Comparison of ENCODE assay signal across 8 mouse cellular contexts in genomic region chr2:104741896-104742740, GRCm38 (mm10). TPM values are rescaled to one million over a fixed set of nuclear protein-coding genes. Genes with fewer than 3 reads are reported as not detected.
DNase-seq lines count a peak whose midpoint lies in the region; ATAC-seq and TF ChIP-seq lines count a peak whose summit lies in the region.

No protein-coding gene starts in this region.

- peak overlapping the region; percentile 67 for H3K4me3 ChIP-seq in testis, adult 2 months (ENCODE audit: control insufficient read depth, low read depth, low read length)
- H3K4me3 ChIP-seq in forebrain, embryonic 13.5 days, result peak overlapping the region; percentile 58
- peak overlapping the region; percentile 67 for H3K4me3 ChIP-seq in liver, embryonic 13.5 days (replicated peaks)

- peak overlapping the region; percentile 72 for H3K9ac ChIP-seq in forebrain, embryonic 13.5 days
- H3K9ac ChIP-seq in liver, embryonic 13.5 days, result peak overlapping the region; percentile 73

- peaks cover 11% of the 10 kb centered on the region for H3K4me1 ChIP-seq in testis, adult 2 months (ENCODE audit: control insufficient read depth, insufficient read depth, low read length)
- H3K4me1 ChIP-seq in forebrain, embryonic 13.5 days, result peaks cover 28% of the 10 kb centered on the region
- H3K4me1 ChIP-seq in liver, embryonic 13.5 days (replicated peaks), result peaks cover 2% of the 10 kb centered on the region; the same call in 1 of the 2 replicates

- no peaks in the 10 kb centered on the region for H3K36me3 ChIP-seq in testis, adult 2 months (ENCODE audit: control insufficient read depth, insufficient read depth, low read length)
- H3K36me3 ChIP-seq in forebrain, embryonic 13.5 days (ENCODE audit: poor library complexity, severe bottlenecking), result no peaks in the 10 kb centered on the region
- H3K36me3 ChIP-seq in liver, embryonic 13.5 days, result no peaks in the 10 kb centered on the region
- H3K36me3 ChIP-seq in splenic B cell, adult 2 months (ENCODE audit: control insufficient read depth, insufficient read depth, low read length, poor library complexity, severe bottlenecking), result no peaks in the 10 kb centered on the region

- H3K27ac ChIP-seq in testis, adult 2 months (ENCODE audit: control insufficient read depth, insufficient read depth, low read depth, low read length), result no peak overlapping the region
- H3K27ac ChIP-seq in forebrain, embryonic 13.5 days, result no peak overlapping the region
- H3K27ac ChIP-seq in liver, embryonic 13.5 days, result peak overlapping the region; percentile 61

- ATAC-seq in forebrain, embryonic 13.5 days, result no peak; the same call in 1 of the 2 replicates
- ATAC-seq in liver, embryonic 13.5 days (ENCODE audit: low read depth), result no peak
- ATAC-seq in CD4-positive, CD25-positive, alpha-beta regulatory T cell, adult 4 months, result no peak

- no peak for TF ChIP-seq POLR2A in testis, adult 2 months (IDR thresholded peaks at IDR 0.05; ENCODE audit: control insufficient read depth, low read depth, low read length)

- H3K9me3 ChIP-seq in forebrain, embryonic 13.5 days (replicated peaks), result no peaks in the 10 kb centered on the region
- no peaks in the 10 kb centered on the region for H3K9me3 ChIP-seq in liver, embryonic 13.5 days (replicated peaks)

- no peak for DNase-seq in testis, postnatal 10 days (ENCODE audit: low spot score)
- DNase-seq in liver, embryonic 13.5 days, result no peak
- peak; percentile 31 for DNase-seq in splenic B cell, adult 2 months (ENCODE audit: low read depth, low spot score)
- DNase-seq in thymus, postnatal 10 days (ENCODE audit: low spot score in 2 of 2), result no peak
- no peak for DNase-seq in adrenal gland, adult 2 months

- WGBS in forebrain, embryonic 13.5 days, result 5% methylated on average over 43 of the region's 46 CpGs
- 7% methylated on average over 42 of the region's 46 CpGs for WGBS in liver, embryonic 13.5 days (ENCODE audit: insufficient replicate concordance)

- no peaks in the 10 kb centered on the region; the same call in 1 of the 2 replicates for H3K27me3 ChIP-seq in testis, adult 2 months (ENCODE audit: control insufficient read depth, insufficient read depth, low read length)
- H3K27me3 ChIP-seq in forebrain, embryonic 13.5 days, result peaks cover 28% of the 10 kb centered on the region; the same call in 1 of the 2 replicates
- peaks cover 41% of the 10 kb centered on the region for H3K27me3 ChIP-seq in liver, embryonic 13.5 days
- peaks cover 1% of the 10 kb centered on the region; the same call in 1 of the 2 replicates for H3K27me3 ChIP-seq in splenic B cell, adult 2 months (ENCODE audit: control insufficient read depth, insufficient read depth, low read length, poor library complexity, severe bottlenecking)

- H3K4me2 ChIP-seq in forebrain, embryonic 13.5 days, result peak overlapping the region; percentile 98
- peak overlapping the region; percentile 82 for H3K4me2 ChIP-seq in liver, embryonic 13.5 days

- TF ChIP-seq CTCF in testis, adult 2 months (IDR thresholded peaks at IDR 0.05; ENCODE audit: control insufficient read depth, insufficient read depth, insufficient replicate concordance, low read depth, low read length), result no peak

RNA-seq across cellular contexts. Expression of gene Depdc7, which starts 0.6 kb away (rescaled TPM):
- polyA plus RNA-seq in testis, adult 2 months (2012; rRNA removed), result 0.74 and 1.5 TPM in 2 replicates
- 5.1 TPM in 2 replicates for polyA plus RNA-seq in forebrain, embryonic 13.5 days (2015; fragmentation: Nextera tagmentation; extraction: Ambion mirVana)
- 9.8 and 13.2 TPM in 2 replicates for polyA plus RNA-seq in liver, embryonic 13.5 days (2015; fragmentation: Nextera tagmentation; extraction: Ambion mirVana)
- total RNA-seq in adrenal gland, adult 2 months (2021), result 1 to 10 TPM; 1.6 to 2.0 TPM
- 0.21 and 0.59 TPM in 2 replicates for polyA plus RNA-seq in adrenal gland, adult 2 months (2012; rRNA removed)
- polyA plus RNA-seq in CD4-positive, CD25-positive, alpha-beta regulatory T cell, adult 4 months (2017; shearing (Covaris generic)), result not detected

RNA-seq across cellular contexts. Expression of gene Pin1rt1, which starts 25.9 kb away (rescaled TPM):
- 3.5 and 4.9 TPM in 2 replicates for polyA plus RNA-seq in testis, adult 2 months (2012; rRNA removed)
- not detected in 2 replicates for polyA plus RNA-seq in forebrain, embryonic 13.5 days (2015; fragmentation: Nextera tagmentation; extraction: Ambion mirVana)
- polyA plus RNA-seq in liver, embryonic 13.5 days (2015; fragmentation: Nextera tagmentation; extraction: Ambion mirVana), result not detected in 2 replicates
- total RNA-seq in adrenal gland, adult 2 months (2021), result not detected
- not detected in 2 replicates for polyA plus RNA-seq in adrenal gland, adult 2 months (2012; rRNA removed)
- not detected for polyA plus RNA-seq in CD4-positive, CD25-positive, alpha-beta regulatory T cell, adult 4 months (2017; shearing (Covaris generic))

RNA-seq across cellular contexts. Expression of gene Tcp11l1, which starts 30.1 kb away (rescaled TPM):
- polyA plus RNA-seq in testis, adult 2 months (2012; rRNA removed), result 3.0 and 3.8 TPM in 2 replicates
- 66.0 and 66.1 TPM in 2 replicates for polyA plus RNA-seq in forebrain, embryonic 13.5 days (2015; fragmentation: Nextera tagmentation; extraction: Ambion mirVana)
- 6.8 and 6.9 TPM in 2 replicates for polyA plus RNA-seq in liver, embryonic 13.5 days (2015; fragmentation: Nextera tagmentation; extraction: Ambion mirVana)
- total RNA-seq in adrenal gland, adult 2 months (2021), result 10 to 100 TPM in 1 of 2 experiments, 1 to 10 TPM in 1; 7.8 to 17.1 TPM
- 9.0 and 11.1 TPM in 2 replicates for polyA plus RNA-seq in adrenal gland, adult 2 months (2012; rRNA removed)
- under 1 TPM in 1 of 2 experiments, not detected in 1; 0.73 TPM for polyA plus RNA-seq in CD4-positive, CD25-positive, alpha-beta regulatory T cell, adult 4 months (2017; shearing (Covaris generic))
